Mouse (Mus musculus): ENCODE results near the gene Magi1. TPM values are rescaled to one million over a fixed set of nuclear protein-coding genes. Genes with fewer than 3 reads are reported as not detected.

The Magi1 gene
- total RNA-seq, 2 experiments from 2014 or later: not detected

GRCm38 (mm10) chr6:94131999-94132398 lies 151.7 kb downstream of the Magi1 start:
- no peak for ATAC-seq (replicated peaks; ENCODE audit: low FRiP score, poor library complexity, severe bottlenecking)

GRCm38 (mm10) chr6:94130389-94130788 lies 153.3 kb downstream of the Magi1 start:
- no peak for ATAC-seq (replicated peaks; ENCODE audit: low FRiP score, poor library complexity, severe bottlenecking)

GRCm38 (mm10) chr6:94126763-94127162 lies 157.0 kb downstream of the Magi1 start:
- no peak for ATAC-seq (replicated peaks; ENCODE audit: low FRiP score, poor library complexity, severe bottlenecking)

GRCm38 (mm10) chr6:94125144-94125543 lies 158.6 kb downstream of the Magi1 start:
- no peak for ATAC-seq (replicated peaks; ENCODE audit: low FRiP score, poor library complexity, severe bottlenecking)

- ATAC-seq (replicated peaks; ENCODE audit: low FRiP score, poor library complexity, severe bottlenecking): no peak
These were observed 159.4 kb downstream of the Magi1 start for GRCm38 (mm10) chr6:94124279-94124678.

GRCm38 (mm10) chr6:94122566-94123150 lies 161.1 kb downstream of the Magi1 start:
- no peak for ATAC-seq (replicated peaks; ENCODE audit: low FRiP score, poor library complexity, severe bottlenecking)

- ATAC-seq (replicated peaks; ENCODE audit: low FRiP score, poor library complexity, severe bottlenecking): no peak
These were observed 162.2 kb downstream of the Magi1 start for GRCm38 (mm10) chr6:94121488-94121887.

- ATAC-seq (replicated peaks; ENCODE audit: low FRiP score, poor library complexity, severe bottlenecking): no peak
These were observed 167.0 kb downstream of the Magi1 start for GRCm38 (mm10) chr6:94116434-94117432.

- no peak for ATAC-seq (replicated peaks; ENCODE audit: low FRiP score, poor library complexity, severe bottlenecking)
These were observed 171.9 kb downstream of the Magi1 start for GRCm38 (mm10) chr6:94111833-94112232.

GRCm38 (mm10) chr6:94107401-94108107 lies 176.2 kb downstream of the Magi1 start:
- no peak for ATAC-seq (replicated peaks; ENCODE audit: low FRiP score, poor library complexity, severe bottlenecking)

GRCm38 (mm10) chr6:94103581-94103980 lies 180.1 kb downstream of the Magi1 start:
- no peak for ATAC-seq (replicated peaks; ENCODE audit: low FRiP score, poor library complexity, severe bottlenecking)

GRCm38 (mm10) chr6:94101256-94101655 lies 182.5 kb downstream of the Magi1 start:
- no peak for ATAC-seq (replicated peaks; ENCODE audit: low FRiP score, poor library complexity, severe bottlenecking)

- no peak for ATAC-seq (replicated peaks; ENCODE audit: low FRiP score, poor library complexity, severe bottlenecking)
These were observed 188.6 kb downstream of the Magi1 start for GRCm38 (mm10) chr6:94094924-94095685.

- ATAC-seq (replicated peaks; ENCODE audit: low FRiP score, poor library complexity, severe bottlenecking): no peak
These were observed 190.6 kb downstream of the Magi1 start for GRCm38 (mm10) chr6:94092969-94093597.

- no peak for ATAC-seq (replicated peaks; ENCODE audit: low FRiP score, poor library complexity, severe bottlenecking)
These were observed 191.2 kb downstream of the Magi1 start for GRCm38 (mm10) chr6:94092500-94092899.

GRCm38 (mm10) chr6:94086855-94087254 lies 196.9 kb downstream of the Magi1 start:
- ATAC-seq (replicated peaks; ENCODE audit: low FRiP score, poor library complexity, severe bottlenecking): no peak

- no peak for ATAC-seq (replicated peaks; ENCODE audit: low FRiP score, poor library complexity, severe bottlenecking)
These were observed 199.0 kb downstream of the Magi1 start for GRCm38 (mm10) chr6:94084752-94085151.

- no peak for ATAC-seq (replicated peaks; ENCODE audit: low FRiP score, poor library complexity, severe bottlenecking)
These were observed 200.3 kb downstream of the Magi1 start for GRCm38 (mm10) chr6:94083459-94083858.

GRCm38 (mm10) chr6:94080933-94081545 lies 202.7 kb downstream of the Magi1 start:
- no peak for ATAC-seq (replicated peaks; ENCODE audit: low FRiP score, poor library complexity, severe bottlenecking)

All from erythroblast, adult 5-6 weeks (primary cell).